Mouse (Mus musculus) layer of hippocampus, postnatal 36 days (tissue): ENCODE measurements around the gene Lcn11. TPM values are rescaled to one million over a fixed set of nuclear protein-coding genes. Genes with fewer than 3 reads are reported as not detected.
"Not testable (repeated sequence)": the region's sequence is repeated elsewhere in the genome, so short reads cannot be mapped to it uniquely, and the experiment has no call there.

Source experiments
- DNase-seq, 2 experiments: peaks; one replicate each; pipeline ENCODE4 v3.0.0; 2022
- total RNA-seq, 2 experiments: library from RNA; stranded (reverse); gene quantifications; 2 replicates each; pipeline ENCODE4 v1.2.3; 2021

The Lcn11 gene
- total RNA-seq, result not detected

DNA sequence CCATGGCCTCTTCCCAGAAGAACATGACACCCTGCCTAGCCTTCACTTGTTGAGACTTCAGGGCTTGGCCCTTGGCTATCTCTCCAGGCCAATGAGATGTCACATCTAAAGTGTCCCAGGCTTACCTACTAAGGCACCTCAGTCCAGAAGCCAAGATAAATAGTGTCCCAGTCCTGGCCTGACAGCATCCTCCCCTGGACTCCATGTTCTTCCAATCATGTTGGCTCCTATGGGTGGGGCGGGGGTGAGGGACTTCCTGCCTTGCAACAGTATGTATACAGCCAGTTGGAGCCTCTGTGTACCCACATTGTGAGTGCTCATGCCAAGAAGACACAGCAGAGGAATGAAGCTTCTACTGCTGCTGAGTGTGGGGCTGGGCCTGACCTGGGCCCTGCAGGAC lies at the start of gene Lcn11:
TSS of gene Lcn11 (plus strand) at position 301 of the 400 bp plus-strand sequence.
- no peak for DNase-seq

DNA sequence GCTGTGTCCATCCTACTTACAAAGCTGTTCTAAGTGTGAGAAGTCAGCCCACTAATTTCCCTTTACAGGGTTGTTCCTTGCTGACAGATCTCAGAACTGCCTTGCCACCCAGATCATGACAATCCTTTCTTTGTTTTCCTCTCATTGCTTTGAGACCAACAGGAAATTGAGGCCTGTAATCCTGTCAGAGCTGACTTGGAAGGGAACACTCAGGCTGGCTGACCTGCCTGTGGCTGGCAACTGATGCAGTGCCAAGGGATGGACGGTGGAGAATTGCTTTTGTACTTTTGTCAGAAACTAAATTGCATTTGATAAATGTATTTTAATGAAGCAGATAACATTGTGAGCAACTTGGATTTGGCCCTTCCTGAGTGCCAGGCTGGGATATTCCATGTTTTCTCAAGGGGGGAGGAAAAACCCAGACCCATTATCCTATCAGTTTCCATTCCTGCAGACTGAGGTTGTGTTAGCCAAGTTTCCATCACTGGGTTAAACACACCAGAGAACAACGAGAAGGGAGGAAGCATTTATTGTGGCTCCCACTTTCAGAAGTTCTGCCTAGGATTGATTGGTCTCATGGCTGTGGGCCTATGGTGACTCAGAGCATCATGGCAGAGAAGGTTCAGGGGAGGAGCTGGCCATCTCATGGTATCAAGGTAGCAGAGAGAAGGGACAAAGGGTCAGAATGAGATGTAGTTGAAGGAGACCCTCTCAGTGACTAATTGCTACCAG lies 43.5 kb upstream of the Lcn11 start:
- DNase-seq, result no peak

DNA sequence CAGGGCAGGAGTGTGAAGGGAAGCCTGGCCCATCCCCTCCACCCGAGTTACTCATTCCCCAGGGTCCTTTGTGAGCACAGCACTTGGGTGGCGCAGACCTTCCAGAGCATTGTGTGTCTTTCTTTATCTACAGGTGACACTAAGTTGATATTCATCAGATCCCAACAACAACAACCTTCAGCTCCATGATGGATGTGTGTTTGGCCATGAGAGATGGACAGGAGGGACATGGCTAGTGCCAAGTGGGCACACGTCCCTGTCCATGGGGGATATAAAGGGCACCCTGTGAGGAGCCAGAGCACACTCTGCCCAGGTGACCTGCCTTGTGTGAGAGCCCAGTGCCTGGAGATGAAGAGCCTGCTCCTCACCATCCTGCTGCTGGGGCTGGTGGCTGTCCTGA lies 40.1 kb upstream of the Lcn11 start, which contains the start of gene Obp2b:
TSS of gene Obp2b (plus strand) at position 301 of the 400 bp plus-strand sequence.
- DNase-seq, result not testable (repeated sequence)

DNA sequence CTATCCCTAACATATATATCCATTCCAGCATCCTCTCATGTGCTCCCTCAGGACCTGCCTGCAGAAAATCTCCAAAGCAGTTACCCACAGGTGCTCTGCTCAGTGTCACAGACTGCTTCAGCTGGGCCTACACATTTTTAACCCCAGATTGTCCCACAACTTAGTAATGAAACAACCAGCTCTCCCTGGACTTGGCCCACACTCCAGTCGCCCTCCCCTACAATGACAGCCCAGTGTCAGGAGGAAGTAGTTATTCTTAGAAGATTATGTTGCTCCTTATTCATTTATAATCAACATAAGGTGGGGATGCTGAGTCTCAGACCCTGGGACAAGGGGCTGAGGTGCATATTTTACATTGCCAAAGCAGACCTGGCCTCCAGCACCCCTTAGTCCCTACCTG lies 35.1 kb upstream of the Lcn11 start:
- DNase-seq, result no peak

DNA sequence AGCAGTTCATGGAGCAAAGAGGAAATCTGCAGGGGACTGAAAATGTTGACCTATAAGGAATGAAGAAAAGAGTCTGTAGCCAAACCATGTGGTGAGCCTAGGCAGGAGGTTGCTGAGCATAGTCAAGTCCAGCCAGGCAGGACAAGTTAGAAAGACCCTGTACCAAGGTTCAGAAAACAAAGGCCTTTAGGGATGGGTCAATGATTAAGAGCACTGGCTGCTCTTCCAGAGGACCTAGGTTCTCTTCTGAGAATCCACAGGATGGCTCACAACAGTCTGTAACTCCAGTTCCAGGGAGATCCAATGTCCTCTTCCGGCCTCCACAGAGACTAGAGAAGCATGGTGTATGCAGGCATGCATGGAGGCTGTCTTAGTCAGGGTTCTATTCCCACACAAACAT lies 22.6 kb upstream of the Lcn11 start:
- no peak for DNase-seq

DNA sequence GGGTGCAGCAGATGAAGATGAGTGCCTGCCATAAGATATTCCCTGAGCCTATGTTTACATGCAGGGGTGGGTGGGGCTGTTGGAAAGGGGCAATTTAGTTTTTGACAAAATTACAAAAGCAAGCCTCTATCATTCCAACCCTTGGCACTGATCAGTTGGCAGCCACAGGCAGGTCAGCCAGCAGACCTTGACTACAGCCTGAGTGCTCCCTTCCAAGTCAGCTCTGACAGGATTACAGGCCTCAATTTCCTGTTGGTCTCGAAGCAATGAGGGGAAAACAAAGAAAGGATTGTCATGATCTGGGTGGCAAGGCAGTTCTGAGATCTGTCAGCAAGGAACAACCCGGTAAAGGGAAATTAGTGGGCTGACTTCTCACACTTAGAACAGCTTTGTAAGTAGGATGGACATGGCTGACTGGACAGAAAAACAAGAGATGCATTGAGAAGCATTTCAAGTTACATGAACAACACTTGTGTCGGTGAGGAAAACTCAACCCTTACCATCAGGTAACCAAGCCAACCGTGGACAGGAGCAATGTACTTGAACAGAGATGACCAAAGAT lies 18.7 kb upstream of the Lcn11 start:
- DNase-seq, result no peak

DNA sequence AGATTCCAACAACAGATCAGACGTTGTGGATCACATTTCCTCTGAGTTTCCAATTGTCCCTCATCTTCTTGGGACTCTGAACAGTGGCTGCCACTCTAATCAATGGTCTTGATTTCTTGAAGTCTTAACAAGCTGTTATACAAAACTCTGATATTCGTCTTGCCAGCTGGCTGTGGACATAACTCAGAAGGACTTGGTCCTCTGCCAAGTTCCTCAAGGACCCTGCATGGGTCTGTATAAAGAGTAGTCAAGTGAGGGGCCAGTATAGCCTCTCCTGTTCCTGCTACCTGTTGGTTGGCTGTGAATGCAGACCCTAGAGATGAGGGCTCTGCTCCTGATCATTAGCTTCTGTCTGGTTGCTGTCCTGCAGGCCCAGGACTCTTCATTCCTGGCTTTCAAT lies 11.5 kb upstream of the Lcn11 start, which contains the start of gene Lcn3:
TSS of gene Lcn3 (plus strand) at position 301 of the 400 bp plus-strand sequence.
- DNase-seq, result no peak

DNA sequence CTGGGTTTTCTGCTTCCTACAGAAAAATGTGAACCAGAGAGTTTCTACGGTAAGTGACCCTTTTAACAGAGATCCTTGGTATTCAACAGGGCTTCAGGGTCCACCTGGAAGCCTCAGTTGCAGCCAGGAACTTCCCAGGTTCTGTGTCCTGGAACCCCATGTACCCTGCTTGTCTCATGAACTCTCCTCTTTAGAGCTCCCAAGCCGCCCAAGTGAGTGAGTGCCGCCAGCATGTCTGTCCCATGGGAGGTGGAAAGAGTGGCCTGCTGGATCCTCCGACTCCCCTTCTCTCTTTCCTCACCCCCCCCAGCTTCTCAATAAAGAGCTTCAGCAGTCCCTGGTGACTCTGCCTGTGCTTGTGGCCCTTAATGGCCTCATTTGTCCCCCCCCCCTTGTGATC lies 9.1 kb upstream of the Lcn11 start:
- DNase-seq, result no peak

DNA sequence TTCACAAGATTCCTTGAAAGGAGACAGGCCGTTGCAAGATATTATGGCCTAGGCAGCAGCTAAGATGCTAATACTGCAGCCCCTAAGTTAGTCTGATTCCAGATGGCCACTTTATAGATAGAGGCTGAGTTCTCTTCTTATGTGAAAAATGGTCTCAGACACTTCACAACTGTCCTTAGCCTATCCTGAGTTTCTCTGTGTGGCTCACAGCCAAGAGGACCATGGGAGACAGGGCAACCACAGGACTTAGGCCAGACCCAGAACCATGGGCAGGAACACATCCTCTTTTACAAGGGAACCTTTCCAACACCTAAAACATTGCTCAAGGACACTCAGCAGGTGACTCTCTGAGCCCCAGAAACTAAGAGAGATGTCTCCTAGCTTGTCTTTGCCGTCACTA lies 3.3 kb upstream of the Lcn11 start:
- no peak for DNase-seq

DNA sequence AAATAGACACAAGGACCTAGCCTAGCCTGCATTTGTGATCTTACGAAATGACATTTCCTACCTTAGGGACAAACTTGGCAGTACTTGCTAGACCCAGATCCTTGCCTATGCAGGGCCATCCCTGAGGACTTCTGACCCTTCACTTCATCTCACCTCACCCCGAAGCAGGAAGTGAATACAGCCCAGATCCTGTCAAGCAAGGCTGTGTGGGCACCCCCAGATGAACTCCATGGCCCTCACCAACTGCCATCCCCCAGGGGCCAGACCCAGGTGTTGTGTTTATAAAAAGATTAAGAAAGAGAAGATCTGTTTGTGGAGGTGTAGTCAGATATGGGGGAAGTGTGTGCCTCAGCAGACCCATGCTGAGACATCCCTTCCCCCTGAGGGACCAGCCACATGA lies 2.2 kb upstream of the Lcn11 start:
- no peak for DNase-seq

DNA sequence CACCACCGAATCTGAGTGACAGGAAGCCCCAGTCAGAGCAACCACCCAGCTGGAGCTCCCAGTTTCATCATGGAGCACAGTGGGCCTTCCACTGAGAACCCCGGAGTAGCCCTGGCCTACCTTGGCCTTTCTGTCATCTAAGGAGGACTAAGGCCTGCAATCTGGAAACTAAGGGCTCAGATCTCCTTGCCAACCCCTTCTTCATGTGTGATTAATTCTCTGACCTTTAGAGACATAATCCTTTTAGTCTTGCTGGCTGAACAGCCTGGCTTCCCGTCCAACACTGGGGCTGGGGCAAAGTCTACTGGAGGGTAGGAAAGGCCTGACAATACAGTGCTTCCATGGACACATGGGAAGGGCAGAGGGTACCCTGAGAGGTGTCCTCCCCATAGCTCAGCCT lies 826 bp upstream of the Lcn11 start:
- no peak for DNase-seq

DNA sequence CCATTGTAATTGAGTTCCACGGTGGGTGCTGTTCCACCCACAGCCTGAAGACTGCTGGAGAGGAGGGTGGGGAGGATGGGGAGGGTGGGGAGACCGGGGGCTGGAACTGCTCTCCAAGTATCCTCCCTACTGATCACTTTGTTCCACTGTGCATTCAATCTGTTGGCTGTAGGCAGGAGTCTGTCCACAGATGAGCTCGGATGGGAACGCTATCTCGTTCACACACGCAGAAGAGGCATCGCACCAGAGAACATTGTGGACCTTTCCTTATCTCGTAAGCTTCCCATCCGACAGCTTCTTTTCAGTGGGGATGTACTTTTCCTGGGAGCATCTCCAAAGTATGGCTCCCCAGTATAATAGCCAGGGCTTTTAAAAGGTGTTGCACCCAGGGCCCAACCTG lies 2.3 kb downstream of the Lcn11 start:
- DNase-seq, result no peak

DNA sequence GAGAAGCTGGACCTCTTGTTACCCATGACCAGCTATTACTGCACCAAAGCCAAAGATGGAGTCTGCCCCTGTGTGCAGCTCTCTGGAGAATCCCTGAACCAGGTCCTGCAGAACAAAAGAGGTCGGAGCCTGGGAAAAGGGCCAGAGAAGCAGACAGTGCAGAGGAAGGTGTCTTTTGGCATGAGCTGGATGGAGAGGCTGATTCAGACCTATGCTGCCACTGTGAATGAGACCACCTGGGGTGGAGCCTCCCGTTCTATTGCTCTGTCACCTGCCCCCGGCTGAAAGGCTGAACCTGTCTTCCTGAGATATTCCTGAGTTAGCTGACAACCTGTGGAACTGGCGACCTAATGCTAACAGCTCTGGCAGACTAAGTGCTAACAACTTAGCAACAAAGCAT lies 4.1 kb downstream of the Lcn11 start:
- no peak for DNase-seq

DNA sequence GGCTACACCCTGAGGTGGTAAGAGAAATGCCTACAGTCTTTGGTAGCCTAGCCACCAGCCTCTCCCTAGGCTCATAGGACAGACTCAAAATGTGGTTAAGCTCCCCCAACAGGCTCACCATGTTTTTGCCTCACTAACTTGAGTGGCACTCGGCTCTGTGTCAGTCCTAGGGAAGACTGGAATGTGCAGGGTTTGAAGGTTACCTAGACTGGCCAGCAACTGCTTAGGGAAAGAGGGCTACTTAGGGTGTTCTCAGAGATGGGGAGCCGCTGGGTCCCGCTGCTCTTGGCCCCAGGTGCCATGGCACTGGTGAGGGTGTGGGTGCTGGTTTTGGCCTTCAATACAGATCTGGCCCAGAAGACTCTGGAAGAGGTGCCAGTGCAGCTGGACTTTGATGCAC lies 5.1 kb downstream of the Lcn11 start, which contains the start of gene Gm13539:
TSS of gene Gm13539 (plus strand) at position 301 of the 400 bp plus-strand sequence.
- DNase-seq, result no peak

DNA sequence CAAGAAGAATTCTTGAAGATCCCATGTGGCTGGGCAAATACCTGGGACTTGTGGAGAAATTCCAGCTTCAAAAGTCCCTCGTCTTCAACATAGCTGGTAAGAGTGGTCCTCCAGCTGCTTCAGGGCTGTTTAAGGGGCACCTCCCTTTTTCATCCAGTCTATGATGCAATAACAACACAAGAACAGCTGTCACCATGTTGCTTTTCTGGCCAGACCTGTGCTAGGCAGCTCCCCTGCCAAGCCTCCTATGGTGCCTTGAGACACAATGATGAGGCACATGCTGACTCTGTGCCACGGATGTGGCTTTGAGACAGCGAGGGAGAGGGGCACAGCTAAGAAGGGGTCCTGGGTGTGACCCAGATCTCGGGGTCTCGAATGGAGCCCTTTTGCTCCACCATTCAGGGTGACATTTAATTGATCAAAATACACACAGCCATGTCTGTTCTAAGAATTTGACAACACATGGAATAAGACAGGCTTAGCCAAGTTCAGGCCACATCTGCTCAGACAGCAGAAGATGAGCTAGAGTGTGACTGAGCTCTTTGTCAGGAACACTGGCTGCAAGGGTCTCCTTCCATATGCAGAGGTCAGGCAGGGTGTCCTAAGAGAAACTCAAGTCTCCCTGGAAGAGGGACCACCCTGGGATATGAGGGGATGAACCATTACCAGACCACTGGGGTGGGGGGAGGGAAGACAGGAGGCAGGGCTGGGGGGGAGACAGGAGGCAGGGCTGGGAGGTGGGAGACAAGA lies 8.9 kb downstream of the Lcn11 start:
- DNase-seq, result no peak

DNA sequence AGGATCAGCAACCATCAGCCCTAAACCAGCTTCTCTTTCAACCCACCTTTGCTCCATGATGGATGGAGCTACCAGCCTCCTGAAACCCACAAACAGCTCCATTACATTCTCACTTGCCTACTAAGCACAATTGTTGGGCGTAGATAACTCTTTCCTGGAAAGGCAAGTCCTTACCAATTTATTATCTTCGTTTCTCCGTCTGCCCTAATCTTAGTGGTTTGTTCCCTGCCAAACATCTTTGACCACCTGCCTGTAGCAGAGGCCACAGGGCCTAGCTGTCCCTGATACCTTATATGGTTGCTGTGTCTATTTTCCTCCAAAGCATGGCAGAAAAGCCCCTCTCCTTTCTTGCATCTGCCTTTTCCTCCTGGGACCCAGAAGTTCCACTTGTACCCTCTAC lies 12.3 kb downstream of the Lcn11 start:
- no peak for DNase-seq

DNA sequence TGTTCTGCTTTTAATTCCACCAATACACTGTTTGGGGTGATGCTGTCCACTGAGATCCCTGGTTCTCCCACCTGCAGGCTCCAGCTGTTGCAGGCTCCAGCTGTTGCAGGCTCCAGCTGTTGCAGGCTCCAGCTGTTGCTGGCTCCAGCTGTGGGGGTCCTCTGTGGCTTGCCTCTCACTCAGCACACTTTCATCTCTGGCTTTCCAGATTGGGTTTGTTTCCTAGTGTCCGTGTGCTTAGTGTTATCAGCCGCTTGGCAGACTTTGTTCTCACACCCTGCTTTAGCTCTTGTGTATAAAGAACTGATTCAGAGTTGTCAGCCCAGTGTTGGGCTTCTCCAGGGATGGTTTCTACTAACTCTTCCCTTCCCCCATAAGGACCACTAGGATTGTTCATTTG lies 20.8 kb downstream of the Lcn11 start:
- DNase-seq, result no peak

DNA sequence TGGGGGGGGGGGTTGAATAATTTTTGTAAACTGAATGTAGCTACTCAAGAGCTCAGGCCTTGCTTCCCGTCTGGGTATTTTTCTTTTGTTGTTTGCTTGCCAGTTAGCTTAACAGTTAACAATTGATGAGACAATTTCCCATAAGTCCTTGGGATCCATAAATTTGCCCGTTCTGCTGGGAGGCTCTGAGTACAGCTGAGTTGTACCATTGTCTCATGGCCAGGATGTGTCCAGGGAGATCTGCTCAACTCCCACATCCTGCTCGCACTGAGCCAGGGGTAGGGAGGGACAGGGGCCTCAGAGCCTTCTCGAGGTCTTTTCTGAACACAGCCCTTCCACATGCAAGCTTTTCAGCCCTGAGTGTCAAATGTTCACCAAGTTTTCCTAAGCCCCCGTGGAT lies 21.2 kb downstream of the Lcn11 start:
- no peak for DNase-seq

DNA sequence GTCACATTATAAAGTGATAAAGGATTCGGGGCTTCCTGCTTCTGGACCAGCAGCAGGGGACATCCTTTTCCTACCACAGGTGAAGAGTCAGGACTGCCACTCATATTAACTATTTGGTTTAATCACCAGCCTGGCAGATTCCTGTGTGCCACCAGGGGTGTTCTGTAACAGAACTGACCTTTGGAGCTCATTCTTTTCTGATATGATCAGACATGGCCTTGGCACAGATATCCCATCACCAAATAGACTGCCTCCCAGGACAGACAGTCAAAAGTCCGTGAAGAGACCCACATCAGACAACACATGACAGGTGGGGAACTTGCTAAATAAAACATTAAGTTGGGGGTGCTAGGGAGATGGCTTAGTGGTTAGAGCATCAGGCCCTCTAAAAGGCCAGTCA lies 34.9 kb downstream of the Lcn11 start:
- no peak for DNase-seq

DNA sequence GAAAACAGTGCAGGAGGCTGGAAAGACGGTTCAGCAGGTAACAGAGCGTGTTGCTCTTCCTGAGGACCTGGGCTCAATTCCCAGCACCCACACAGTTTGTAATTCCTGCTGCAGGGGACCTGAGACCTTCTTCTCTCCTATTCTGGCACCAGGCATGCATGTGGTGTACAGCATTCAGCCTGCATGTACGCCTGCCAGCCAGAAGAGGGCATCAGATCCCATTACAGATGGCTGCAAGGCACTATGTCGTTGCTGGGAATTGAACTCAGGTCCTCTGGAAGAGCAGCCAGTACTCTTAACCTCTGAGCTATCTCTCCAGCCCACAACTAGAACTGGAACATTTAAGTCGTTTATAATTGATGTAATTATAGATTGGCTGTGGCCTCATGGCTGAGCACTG lies 36.5 kb downstream of the Lcn11 start:
- no peak for DNase-seq

DNA sequence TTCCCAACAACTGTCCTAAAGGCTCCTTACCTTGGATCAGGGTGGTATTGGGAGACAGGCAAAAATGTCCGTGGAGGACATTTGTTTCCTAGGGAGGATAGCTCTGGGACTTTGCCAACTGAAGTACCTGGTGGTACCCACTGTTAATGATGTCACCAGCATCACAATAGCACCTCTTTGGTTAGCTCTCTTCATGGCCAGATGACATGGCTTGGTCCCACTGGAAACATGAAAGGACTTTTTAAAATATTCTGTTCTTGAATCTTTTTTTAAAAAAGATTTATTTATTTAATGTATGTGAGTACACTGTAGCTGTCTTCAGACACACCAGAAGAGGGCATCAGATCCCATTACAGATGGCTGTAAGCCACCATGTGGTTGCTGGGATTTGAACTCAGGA lies 38.9 kb downstream of the Lcn11 start, which contains the start of gene Glt6d1:
TSS of gene Glt6d1 (minus strand) at position 101 of the 400 bp plus-strand sequence.
- DNase-seq, result not testable (repeated sequence)

DNA sequence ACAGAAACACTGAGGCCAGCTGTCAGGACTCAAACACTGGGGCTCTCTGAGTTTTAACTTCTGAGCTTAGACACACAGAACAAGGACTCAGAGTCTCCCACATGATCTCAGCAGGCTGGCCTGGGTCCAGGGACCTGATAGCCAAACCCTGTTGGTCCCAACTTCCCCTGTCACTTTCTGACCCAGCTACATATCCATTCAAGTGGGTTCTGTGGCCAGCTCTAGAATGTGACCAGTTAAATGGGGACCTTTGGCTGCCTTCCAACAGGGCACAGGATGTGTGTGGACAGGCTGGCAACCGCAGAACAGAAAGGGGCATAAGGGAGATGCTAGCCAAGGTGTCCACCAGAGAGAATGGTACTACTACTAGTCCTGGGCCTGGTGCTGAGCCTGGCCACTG lies 46.0 kb downstream of the Lcn11 start, which contains the start of gene Lcn9:
TSS of gene Lcn9 (plus strand) at position 348 of the 400 bp plus-strand sequence.
- no peak for DNase-seq

DNA sequence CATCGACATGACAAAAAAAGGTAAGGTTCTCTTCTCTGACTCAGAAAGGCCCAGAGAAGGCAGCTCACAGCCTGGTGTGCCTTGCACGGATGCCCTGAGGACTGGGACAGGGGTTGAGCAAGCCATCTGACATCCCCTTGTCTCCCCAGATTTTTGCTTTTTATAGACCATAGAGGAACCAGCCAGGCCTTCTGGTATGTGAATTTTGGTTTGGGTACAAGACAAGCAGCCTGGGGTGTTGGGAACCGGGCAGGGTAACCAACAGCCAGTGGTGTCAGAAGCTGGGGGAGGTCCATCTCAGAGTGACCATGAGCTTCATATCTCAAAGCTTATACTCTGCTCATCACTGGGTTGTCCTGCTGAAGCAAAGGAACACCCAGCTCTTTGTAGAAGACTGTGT lies 47.9 kb downstream of the Lcn11 start:
- DNase-seq, result no peak
